Mouse (Mus musculus) brain, embryonic 14.5 days (tissue): Measurements from ENCODE around the gene Usp53.

Experiments
- CTCF ChIP-seq: fragments of 200-500 bp; IDR thresholded peaks from 2 replicates; pipeline ENCODE4 v1.5.1; 2012; ENCODE audit warnings: inconsistent platforms, mild to moderate bottlenecking, moderate library complexity, borderline replicate concordance; ENCODE audit not compliant: insufficient read depth, insufficient read length; ENCODE audit errors: extremely low read depth
- POLR2A ChIP-seq: fragments of 200-500 bp; IDR thresholded peaks from 2 replicates; pipeline ENCODE4 v1.6.1; 2012; ENCODE audit warnings: mild to moderate bottlenecking, inconsistent platforms, borderline replicate concordance; ENCODE audit not compliant: poor library complexity, insufficient read depth, insufficient read length, severe bottlenecking; ENCODE audit errors: extremely low read depth

DNA sequence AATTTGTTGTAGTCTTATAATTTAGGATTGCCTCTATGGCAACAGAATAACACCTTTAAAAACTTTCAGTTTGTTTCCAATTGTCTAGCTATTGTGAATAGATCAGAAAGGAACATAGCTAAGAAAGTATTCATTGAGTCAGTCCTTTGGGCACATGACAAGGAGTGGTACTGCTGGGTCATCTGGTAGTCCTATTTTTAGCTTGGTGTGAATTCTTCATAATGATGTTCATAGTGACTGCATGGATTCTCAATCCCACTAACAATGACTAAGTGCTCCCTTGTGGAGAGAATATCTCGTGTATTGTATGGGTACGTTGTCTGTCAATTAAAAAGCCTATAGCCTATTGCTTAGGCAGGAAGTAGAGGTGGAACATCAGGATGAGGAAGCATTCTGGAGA lies 34.5 kb upstream of the Usp53 start:
- TF ChIP-seq POLR2A (no peak), CTCF (no peak)
